Mouse (Mus musculus) frontal cortex, postnatal 25 days (tissue): ENCODE data around the gene Stk11ip.

Source experiments
- DNase-seq, 2 experiments: peaks; one replicate each; pipeline ENCODE4 v3.0.0; 2022; ENCODE audit warnings: low spot score in 2 of 2

Gene Stk11ip

GRCm38 (mm10) chr1:75521321-75522031 lies at the start of gene Stk11ip:
Gene Stk11ip, plus strand, starts transcription at chr1:75521529.
- DNase-seq: peak; percentile 82 to 89

- DNase-seq: no peak
Measured at GRCm38 (mm10) chr1:75476441-75476840, 44.9 kb upstream of the Stk11ip start.

GRCm38 (mm10) chr1:75477264-75477965 lies 43.9 kb upstream of the Stk11ip start:
- peak; percentile 81 for DNase-seq

DNA sequence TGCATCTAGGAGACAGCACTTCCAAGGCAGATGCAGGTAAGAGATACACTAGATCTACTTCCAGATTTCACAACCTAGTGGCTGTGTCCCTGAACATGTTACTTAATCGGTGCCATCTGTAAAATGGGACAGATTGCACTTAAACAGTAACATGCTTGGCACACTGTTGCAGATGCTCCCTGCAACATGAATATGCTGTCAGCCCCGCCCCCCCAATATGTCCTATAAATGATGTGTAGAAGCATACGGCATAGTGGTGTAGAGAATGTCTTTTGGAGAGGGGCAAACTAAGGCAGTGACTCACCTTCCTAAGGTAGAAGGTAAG lies 43.4 kb upstream of the Stk11ip start:
- DNase-seq: no peak

GRCm38 (mm10) chr1:75478497-75478896 lies 42.8 kb upstream of the Stk11ip start:
- DNase-seq: no peak

DNA sequence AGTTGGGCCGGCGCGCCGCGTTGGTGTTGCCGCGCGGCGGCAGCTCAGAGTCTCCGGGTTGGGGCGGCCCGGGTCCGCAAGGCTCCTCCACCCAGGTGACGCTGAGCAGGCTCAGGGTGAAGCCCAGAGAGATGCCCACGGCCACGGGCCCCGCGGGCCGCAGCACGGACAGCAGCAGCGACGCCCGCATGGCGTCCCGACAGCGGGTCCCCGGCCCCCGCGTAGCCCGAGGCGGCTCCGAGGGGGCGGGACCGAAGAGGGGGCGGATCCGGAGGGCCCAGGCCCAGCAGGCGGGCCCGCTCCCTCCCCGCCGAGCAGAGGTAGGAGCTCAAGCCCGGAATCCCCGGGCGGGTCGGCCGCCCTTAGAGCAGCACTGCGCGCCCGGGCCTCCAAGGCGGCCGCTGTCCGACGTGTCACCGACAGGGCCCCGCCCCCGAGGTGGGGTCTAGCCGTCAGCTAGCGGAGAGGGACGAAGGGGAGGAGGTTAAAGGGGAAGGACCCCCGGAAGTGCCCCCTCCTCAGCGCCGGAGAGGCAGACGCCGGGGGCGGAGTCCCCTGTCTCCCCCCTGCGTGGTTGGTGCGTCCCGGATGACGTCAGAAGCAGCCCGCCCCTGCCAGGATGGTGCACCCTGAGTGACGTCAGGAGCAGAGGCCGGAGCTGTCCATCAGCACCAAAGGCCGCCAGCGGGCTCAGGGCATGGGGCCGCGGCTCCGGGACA lies 42.3 kb upstream of the Stk11ip start, which contains the start of the genes Chpf and Tmem198:
TSS of gene Chpf (minus strand) at position 392 of the 719 bp plus-strand sequence.
TSS of gene Tmem198 (plus strand) at position 617 of the 719 bp plus-strand sequence.
- DNase-seq: peak; percentile 92 to 94

GRCm38 (mm10) chr1:75479635-75479989 lies 41.7 kb upstream of the Stk11ip start:
- DNase-seq: no peak

DNA sequence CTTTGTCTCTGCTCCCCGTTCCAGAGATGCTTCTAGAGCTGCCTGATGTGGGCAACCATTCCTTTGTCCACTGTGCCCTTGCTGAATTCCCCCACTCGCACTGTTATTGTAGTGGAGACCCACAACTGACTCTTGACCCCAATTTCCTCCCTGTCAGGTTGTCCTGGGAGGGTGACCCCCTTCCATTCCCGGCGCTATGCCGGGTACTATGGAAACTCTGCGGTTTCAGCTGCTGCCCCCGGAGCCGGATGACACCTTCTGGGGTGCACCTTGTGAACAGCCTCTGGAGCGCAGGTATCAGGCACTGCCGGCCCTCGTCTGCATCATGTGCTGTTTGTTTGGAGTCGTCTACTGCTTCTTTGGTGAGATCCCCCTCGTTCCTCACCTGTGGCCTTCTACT lies 41.3 kb upstream of the Stk11ip start:
- DNase-seq: no peak

GRCm38 (mm10) chr1:75480735-75481134 lies 40.6 kb upstream of the Stk11ip start:
- no peak for DNase-seq

GRCm38 (mm10) chr1:75486561-75486960 lies 34.8 kb upstream of the Stk11ip start:
- DNase-seq: no peak

- no peak for DNase-seq
Measured at GRCm38 (mm10) chr1:75487040-75487404, 34.3 kb upstream of the Stk11ip start.

- peak; percentile 47 to 61 for DNase-seq
Measured at GRCm38 (mm10) chr1:75487405-75488161, 33.7 kb upstream of the Stk11ip start.

DNA sequence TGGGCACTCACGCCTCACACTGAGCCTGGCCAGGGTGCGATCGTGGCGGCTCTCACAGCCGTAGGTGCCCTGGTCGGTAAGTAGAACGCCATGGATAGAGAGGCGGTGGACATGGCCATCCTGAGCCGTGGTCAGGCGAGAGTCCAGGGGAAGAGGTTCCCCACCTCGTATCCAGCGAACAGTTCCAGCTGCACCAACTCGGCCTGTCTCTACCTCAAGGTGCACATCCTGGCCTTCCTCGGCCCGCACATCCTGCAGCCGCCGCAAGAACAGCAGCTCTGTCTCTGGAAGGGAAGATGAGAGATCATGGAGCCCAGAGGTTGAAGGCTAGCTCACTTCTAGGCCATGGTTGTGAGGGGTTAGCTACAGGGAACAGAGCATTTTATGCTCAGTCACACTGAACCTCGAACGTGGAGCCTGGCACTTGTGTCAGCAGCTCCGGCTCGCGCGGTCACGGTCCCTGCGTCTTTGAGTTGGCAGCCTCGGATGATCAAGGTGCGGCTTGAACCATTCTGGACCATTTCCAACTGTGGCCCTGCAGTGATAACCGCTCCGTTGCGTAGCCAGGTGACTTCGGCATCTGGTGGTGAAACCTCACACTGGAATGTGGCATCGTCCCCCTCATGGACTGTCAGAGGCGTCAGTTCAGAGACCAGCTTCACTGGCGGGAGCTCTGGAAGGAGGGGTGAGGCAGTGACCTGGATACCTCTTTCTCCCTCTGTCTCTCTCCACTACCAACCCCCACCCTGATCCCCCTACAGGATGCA lies 30.4 kb upstream of the Stk11ip start:
- no peak for DNase-seq

GRCm38 (mm10) chr1:75492579-75493170 lies 28.7 kb upstream of the Stk11ip start:
- DNase-seq: no peak

GRCm38 (mm10) chr1:75494878-75495548 lies 26.3 kb upstream of the Stk11ip start:
- no peak for DNase-seq

DNA sequence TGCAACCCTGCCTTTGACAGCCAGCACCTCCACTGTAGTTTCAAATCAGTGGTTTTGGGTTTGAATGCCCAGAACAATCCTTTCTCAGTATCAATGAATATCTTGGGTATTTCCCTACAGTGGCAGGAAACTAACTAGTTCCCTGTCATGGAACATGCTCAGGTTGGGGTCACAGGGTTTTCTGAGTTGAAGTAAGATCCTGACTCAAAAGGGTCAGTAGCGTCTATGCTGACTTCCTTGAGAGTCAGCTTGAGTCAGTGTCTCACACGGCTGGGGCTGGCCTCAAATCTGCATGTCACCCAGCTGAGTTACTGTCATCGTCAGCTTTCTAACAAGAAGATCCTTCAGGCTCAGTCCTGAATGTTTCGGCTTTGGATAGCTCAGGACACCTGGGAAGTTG lies 22.4 kb upstream of the Stk11ip start:
- DNase-seq: no peak

GRCm38 (mm10) chr1:75499441-75499840 lies 21.9 kb upstream of the Stk11ip start:
- DNase-seq: no peak

DNA sequence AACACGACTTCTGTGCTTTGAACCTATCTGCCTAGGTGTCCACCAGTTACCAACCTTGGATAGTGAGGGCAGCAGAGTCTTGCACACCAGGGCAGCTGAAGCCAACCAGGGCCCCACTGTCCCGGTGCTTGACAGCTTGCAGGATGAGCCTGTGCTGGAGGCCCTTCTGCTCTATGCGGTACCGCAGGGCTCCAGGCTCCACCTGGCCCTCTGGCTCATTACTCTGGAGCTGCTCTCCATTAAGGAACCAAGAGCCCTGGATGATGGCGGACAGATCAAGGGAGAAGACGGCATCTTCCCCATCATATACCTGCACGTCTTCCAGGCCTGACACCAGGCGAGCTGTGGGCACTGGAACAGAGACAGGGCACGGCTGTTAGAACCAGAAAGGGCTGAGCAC lies 19.4 kb upstream of the Stk11ip start:
- no peak for DNase-seq

DNA sequence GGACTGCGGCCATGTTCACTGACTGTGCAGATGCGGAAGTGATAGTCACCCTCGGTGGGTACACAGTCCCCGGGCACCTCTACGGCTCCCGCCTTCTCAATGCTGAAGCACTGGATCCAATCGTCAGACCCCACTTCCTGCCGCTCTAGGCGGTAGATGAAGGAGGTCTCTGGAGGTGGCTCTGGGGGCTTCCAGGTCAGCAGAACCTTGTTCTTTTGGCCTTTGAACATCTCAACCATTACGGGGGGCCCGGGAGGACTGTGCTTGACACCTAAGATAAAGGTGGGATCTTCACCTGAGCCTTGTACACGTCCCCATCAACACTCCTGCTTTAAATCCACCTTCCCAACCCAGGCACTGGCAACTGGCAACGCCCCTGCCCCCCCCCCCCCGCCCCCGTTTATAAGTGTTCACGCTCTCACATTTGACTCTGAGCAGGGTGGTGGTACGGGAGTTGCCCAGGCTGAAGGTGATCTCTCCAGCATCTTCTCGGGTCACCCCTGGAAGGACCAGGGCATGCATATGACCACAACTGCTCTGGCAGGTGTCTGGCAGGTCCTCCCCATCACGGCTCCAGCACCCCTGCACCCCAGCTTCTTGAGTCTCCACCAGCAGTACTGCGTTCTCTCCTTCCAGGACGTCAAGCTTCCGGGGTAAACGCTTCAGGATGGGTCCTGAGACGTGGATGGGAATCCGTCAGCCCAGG lies 18.2 kb upstream of the Stk11ip start:
- DNase-seq: no peak

GRCm38 (mm10) chr1:75503651-75503980 lies 17.7 kb upstream of the Stk11ip start:
- no peak for DNase-seq
